Mouse (Mus musculus): ENCODE data around the gene Tmem63b. TPM values are rescaled to one million over a fixed set of nuclear protein-coding genes. Genes with fewer than 3 reads are reported as not detected.
"Not testable (repeated sequence)": the region's sequence is repeated elsewhere in the genome, so short reads cannot be mapped to it uniquely, and the experiment has no call there.

Tmem63b gene
- total RNA-seq, 2 experiments from 2014 or later = 171 to 180 TPM

DNA sequence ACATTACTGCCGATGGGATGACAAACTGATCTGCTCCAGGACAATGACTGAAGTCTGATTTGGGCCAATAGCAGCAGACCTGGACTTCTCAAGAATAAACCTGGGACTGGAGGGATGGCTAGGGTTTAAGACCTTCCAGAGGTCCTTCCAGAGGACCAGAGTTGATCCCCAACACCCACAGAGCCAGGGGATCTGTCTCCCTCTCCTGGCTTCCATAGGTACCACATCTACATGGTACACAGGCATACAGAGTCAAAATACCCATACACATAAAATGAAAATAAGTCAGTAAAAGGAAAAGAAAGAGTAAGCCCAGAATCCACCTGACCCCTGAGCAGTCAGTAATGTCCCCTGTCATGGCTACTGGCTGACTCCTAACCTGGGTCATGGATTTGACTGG is 14.9 kb downstream of the Tmem63b start:
- DNase-seq = no peak

DNA sequence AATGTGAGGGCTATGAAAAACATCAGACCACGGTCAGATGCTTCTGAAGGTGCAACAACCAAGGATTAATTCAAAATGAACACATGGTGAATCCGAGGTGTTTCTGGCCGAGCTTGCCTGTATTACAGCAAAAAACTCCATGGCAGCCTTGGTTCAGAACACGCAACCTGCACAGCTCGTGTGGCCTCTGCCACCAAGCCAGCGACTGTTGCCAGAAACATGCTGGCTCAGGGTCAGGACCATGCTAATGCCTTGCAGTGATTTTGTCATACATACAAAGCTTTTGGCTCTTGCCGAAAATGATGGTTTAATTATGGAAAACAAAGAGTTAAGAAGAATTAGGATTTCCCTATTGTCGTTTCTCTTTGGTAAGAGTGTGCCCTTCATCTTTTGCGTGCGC is 18.7 kb downstream of the Tmem63b start:
- DNase-seq = no peak

DNA sequence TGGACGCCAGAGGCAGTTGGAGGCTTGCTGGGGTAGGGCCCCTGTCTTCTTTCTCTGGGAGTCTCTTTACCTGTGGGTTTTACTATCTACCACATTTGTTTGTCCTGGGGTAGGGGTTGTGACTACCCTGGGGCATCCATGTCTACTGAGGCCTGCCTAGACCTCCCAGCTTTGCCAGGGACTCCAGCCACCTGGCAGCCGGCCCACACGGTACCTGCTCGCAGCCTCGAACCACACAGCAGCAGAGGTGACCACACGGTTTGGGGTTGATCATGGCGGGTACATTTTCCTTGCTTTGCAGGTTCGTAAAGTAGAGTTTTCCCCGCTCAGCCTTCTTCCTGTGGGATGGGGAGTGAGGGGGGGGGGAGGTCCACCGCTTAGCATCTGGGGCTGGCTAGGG is 19.2 kb downstream of the Tmem63b start:
- DNase-seq = no peak

DNA sequence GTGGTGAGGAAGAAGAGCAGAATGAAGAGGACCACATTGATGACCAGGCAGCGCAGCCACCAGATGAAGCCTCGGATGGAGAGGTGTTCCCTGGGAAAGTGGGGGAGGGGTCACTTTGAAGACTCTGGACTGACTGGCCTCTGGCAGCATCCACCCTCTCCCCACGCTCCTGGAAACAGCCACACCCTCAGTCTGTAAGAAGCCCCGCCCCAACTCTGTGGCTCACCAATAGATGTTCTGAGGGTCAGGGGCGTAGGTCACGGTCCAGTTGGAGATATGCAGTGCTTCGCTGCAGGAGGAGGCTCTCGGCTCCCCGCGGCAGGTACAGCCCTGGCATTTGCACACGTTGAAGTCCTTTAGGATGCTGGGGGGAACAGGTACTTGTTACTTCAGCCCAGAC is 20.6 kb downstream of the Tmem63b start:
- no peak for DNase-seq

DNA sequence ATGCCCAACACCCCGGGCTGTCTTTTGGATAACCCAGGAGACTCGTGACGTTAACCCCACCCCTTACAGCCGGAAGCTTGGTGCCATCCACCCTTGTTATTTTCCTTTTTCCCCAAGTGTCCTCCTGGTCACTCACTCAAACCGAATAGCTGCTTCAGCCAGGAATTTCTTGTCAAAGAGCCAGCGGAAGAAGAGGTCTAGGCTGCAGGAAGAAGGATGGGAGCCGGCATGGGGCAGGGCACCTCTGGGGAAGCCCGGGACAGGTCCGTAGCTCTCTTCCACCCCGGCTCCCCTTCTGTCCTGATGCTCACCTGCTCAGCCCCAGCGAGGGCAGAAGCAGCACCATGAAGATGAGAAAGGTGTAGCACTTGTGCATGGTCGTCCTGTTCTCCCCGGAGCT is 22.1 kb downstream of the Tmem63b start:
- no peak for DNase-seq

DNA sequence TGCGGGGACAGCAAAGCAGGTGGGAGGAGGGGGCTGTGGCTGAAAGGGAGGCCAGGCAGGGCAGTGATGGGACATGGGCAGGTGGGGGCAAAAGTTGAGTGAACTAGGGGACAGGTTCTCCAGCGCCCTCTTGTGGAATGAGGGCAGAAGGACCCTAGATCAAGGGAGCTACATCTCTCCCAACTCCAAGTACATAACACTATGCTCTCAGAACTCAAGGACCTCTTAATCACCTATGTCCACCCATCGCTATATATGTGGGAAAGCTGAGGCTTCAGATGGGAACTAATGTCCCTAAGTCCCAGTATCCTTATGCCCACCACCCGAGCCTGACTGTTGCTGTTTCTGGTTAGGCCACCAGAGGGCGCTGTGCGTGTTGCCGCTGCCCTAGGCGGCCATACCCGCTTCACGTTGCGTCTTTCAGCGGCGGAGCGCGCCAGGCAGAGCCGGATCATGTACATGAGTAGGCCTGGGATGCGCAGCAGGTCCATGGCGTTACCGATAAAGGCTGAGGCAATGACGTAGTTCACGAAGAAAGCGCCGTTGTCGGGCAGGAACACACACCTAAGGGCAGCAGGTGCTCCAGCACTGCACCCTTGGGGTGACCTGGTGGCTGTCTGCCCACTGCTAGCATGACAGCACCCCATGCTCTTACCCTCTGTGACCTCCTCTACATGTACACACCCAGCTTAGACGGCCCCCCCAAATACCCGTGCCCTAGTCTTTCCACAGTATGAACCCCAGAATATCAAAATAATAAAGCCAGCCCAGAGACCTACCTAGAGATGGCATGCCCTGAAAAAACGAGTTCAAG is 23.4 kb downstream of the Tmem63b start:
- peak; percentile 74 to 78 for DNase-seq

DNA sequence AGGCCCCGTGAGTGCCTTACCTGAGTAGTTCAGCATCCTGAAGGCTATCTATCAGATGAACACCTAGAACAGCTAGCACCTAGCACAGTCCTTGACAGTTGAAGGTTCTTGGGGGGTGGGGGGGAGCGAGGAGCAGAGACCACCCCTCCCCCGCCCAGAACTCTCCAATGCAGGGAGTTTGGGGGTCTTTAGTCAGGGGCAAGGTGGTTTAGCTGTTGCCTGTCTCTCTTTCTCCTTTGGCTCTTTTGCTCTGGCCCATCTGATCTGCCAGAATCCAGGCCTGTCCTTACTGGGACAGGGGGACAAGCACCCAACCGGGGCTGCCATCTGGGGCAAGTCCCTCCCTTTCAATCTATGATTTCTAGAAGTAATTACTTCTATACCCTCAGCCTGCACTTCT is 27.5 kb downstream of the Tmem63b start, which contains the start of gene Capn11:
Gene Capn11 (minus strand): TSS at position 101 of the 400 bp plus-strand sequence.
- no peak for DNase-seq

DNA sequence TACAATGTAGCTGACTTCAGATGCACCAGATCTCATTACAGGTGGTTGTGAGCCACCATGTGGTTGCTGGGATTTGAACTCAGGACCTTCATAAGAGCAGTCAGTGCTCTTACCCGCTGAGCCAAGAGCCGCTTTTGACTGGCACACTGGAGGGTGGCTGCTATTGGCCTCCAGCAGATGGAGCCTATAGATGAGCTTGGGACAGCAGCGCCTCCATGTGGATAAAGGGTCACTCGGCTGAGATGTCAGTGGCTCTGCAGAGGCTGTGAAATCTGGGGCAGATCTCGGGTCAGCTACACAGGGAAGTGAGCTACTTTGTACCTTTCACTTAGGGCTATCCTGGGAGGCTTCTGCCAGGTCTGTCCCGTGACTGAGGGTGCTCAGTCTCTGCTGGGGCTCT is 30.9 kb downstream of the Tmem63b start:
- no peak for DNase-seq

DNA sequence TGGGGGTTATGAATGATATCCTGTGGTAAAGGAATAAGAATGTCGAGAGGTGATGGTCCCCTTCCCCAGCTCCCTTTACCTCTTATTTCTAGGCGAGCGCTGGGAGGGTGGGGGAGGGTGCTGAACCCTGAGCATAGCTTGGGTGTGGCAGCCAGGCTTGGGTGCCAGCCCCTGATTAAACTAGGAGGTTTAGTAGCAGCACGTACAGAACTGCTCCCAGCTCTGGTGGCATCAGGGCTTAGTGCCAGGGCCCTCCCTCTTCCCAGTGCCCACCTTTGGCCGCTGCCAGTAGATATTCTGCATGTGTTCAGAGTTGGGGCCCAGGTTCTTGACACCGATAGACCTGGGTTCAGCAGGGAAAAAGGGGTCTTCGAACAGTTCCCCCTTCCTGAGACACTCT is 33.5 kb downstream of the Tmem63b start:
- no peak for DNase-seq

DNA sequence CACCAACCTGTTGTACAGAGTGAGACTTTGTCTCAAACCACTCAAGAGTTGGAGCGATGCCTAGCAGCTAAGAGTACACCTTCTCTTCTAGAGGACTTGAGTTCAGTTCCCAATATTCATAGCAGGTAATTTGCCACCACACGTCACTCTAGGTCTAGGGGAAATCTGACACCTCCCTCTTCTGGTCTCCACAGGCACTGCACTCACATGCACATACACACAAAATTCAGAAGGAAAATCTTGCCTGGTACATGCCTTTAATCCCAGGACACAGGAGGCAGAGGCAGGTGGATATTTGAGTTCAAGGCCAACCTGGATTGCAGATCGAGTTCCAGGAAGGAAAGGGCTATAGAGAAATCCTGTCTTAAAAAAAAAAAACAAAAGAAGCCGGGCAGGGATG is 42.5 kb downstream of the Tmem63b start:
- DNase-seq = no peak

DNA sequence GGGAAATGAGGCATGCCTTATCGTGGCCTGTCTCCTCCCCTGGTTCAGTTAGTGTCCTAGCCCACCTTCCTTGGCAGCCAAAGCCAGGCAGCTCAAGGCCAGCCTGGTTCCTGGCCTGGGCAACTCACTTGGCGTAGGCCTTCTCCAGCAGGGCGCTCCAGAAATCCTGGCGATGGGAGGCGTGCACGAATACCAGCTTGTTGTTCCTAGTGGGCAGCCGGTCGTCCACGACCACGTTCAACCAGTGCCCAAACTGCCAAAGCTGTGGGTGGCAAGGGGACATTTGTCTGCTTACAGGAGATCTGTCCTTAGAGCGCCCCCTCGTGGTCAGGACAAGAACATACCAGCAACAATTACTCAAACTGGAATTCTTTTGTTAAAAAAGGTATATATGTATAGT is 44.0 kb downstream of the Tmem63b start:
- peak; percentile 48 to 57 for DNase-seq

DNA sequence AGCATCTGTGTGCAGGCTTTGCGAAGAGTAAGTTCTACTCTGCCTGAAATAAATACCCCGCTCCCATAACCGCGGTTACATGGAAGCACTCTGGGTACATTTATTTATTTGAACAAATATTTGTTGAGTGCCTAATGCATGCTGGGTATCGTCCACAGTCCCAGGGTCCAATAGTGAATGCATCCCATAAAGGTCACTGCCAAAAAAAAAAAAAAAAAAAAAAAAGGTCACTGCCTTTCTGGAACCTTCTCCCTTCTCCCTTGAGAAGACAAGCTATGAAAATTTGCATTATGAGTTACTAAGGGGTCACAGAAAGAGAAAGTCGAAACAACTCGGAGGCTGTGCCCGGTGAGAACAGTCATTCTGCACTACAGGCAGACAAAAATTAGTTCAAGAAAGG is 44.7 kb downstream of the Tmem63b start:
- no peak for DNase-seq

DNA sequence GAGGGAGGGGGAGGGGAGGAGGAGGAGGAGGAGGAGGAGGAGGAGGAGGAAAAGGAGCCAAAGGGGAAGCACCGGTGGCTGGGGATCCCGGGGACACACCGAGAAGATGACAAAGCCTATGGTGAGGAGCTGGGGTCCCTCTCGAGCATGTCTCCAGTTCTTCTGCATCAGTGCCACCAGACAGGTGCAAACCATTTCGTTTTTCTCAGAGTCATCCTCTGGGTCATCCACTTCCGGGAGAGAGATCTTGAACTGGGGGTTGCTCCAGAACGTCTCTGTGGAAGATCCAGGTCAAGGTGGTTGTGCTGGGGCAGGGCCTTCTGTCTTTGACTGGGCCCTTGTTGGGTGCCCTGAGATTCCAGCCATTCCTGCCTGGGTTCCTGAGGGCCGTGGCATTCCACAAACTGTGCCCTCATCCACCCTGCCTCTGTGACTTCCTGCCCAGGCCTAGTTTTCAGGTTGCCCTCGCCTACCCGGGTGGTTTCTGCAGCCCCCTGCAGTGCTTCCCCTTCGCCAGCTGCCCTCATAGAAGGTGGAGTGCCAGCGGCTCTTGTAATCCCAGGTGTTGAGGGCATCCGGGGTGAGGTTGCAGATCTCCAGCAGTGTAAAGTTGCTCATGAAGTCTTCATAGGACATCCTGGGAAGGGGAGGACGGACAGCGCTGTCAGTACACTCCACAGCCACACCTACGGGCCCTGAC is 48.0 kb downstream of the Tmem63b start:
- no peak for DNase-seq

DNA sequence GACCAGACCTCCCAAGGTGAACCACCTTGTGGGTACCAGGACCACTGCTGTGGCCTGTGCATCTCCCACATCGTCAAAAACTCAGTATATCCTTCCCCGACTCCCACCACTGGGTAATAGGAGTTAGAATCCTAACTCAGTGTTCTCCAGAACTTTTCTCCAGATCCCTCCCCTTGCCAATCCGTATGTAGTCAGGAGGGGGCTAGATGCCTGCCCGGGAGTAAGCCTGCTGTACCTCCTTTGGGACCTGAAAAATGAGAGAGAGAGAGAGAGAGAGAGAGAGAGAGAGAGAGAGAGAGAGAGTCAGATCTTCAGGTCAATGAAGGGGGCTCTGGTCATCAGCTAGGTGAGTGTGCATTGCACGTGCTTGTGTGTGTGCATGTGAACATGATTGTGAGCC is 52.7 kb downstream of the Tmem63b start:
- no peak for DNase-seq

DNA sequence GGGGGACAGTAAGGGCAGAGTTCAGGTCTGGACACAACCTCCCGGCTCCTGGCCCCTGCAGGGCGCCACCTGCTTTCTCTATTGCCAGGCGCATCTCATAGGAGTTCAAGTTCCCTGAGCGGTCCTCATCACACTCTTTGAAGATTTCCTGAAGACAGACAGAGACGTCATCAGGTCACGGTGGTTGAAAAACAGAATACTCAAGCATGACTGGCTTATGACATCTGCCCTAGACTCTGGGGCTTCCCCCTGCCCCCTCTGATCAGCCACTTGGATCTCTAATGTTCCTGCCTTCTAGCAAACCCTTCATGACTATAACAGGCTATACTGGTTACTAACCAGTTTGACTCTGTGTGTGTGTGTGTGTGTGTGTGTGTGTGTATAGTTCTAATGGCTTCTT is 54.8 kb downstream of the Tmem63b start:
- DNase-seq = no peak

DNA sequence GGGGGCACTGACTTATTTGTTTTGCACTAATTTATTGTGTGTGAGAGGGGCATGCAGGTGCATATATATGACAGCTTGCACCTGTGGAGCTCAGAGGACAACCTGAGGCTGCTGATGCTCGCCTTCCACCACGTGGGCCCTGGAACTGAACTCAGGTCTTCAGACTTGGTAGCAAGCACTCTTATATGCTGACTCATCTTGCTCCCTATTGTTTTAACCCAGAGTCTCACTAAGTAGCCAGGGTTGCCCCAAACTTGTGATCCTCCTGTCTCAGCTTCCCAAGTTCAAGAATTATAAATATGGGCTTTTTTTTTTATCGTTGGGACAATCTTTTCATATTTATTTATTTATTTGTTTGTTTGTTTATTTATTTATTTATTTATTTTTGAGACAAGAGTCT is 55.7 kb downstream of the Tmem63b start:
- DNase-seq = no peak

DNA sequence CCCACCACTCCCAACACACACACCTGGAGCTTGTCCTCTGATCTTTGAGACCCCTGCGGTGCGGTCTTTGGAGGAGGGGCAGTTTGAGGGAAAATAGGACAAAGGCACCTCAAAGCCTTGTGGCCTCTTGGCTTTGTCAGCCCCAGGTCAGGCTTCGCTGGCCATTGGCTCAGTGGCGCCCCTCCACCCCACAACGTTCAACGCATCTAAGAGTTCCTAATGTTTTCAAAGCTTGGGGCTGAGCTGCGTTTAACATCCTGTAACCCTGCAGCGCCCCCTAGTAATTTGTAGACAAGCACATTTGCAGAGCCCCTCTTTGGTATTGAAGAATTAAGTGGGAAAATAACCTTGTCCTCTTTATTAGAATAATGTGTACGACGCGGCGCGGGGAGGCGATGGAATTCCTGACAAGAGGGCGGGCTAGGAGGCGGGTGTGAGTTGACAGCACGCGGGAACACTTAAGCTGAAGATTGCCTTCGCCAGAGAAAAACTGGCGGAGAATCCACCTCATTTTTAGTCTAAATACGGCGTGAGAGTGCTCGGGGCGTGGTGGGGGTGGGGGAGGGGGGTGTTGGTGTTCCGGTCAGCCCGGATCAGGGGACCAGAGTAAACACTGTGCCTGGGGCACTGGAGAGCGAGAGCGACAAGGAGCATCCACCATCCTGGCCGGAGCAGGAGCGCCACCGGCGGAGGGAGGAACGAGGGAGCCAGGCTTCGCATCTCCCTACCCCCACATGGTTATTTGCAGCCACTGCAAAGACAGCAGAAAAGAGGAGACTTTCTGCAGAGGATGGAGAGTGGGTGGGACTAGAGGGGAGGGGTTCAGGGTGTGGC is 56.6 kb downstream of the Tmem63b start:
- peak; percentile 52 to 57 for DNase-seq

DNA sequence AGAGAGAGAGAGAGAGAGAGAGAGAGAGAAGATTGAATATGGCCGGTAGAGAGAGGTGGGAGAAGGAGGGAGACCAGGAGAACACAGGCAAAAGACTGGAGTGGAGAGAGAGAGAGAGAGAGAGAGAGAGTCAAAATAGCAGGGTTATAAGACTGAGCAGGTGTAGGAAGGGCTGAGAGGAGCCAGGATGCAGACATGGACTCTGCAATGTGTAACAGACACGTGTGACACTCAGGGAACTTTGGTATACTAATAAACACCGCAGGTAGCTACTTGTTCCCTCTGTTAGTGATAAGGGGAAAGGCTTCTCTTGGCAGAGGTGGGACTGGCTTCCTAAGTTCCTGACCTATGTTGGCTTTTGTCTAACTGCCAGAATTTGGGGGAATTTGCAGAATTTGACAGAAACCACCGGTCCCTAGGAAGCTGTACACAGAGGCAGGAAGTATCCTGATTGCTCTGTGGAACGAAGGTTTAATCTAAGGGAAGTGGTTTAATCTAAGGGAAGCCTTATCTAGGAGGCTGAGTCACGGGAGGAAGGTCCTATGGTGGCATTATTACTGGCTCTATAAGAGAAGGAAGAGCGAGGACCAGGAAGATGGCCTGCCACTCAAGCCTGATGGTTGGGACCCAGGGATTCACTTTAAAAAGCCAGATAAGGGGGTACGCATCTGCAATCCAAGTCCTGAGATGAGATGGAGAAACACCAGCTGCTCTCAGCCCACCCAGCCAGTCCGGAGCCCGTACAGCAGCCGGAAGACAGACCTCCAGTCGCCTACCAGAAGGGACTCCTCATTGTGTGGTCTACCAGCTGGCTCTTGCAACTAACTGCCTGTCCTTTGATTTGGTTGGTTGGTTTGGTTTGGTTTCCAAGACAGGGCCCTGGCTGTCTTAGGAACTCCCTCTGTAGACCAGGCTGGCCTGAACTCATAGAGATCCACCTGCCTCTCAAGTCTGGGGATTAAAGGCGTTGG is 57.5 kb downstream of the Tmem63b start:
- no peak for DNase-seq

DNA sequence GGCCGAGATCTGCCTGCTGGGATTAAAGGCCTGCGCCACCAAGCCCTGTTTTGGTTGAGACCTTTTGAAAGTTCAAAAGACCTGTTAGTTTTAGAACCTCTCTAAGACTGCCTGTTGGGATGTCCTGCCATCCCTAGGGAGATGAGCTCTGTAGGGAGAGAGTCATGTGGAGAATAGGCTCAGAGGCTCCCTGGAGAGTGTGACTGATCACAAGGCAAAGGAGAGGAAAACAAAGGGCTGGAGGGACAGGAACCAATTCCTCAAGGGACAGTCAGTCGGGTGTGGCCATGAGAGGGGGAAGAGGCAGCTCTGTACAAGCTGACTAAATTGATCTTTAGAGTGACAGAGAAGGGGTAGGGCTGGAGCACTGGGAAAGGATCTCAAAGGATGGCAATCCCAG is 58.5 kb downstream of the Tmem63b start:
- no peak for DNase-seq

DNA sequence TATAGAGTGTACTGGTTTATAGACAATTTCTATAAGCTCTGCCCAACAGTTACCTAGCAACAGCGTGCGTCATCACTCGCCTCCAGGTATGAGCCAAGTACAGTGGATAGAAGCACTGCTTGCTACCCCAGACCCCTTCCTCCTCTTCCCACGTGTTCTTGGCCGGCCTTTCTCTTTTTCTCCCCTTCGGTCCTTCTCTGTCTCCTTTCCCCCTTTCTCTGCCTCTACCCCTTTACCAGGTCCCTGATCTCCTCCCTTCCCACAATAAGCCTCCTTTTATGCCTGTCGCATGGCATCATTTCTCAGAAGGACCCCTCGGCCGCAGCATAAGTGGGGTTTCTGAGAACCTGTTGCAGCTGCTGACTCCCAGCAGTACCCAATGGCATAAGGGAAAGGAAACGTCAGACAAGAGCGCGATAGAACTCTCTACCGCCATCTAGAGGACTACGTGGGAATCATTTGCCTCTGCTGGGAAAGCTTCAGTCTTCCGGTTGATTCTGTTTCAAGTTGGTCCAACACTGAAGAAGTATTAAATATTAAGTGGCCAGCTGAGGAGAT is 60.0 kb downstream of the Tmem63b start:
- peak; percentile 35 to 60 for DNase-seq

DNA sequence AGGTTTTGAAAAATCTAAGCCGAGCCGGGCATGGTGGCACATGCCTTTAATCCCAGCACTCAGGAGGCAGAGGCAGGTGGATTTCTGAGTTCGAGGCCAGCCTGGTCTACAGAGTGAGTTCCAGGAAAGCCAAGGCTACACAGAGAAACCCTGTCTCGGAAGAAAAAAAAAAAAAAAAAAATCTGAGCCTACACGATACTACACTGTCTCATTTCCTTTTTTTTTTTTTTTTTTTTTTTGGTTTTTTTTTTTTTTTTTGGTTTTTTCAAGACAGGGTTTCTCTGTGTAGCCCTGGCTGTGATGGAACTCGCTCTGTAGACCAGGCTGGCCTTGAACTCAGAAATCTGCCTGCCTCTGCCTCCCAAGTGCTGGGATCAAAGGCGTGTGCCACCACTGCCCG is 63.3 kb downstream of the Tmem63b start:
- DNase-seq = not testable (repeated sequence)
